Mouse (Mus musculus) stomach, postnatal 0 days (tissue): ENCODE measurements at regions not wholly inside any gene's neighbourhood (a gene's known extent, or its start where the extent isn't known, plus 50 kb on each side); places are given as distances from the start of the nearest gene placed in this dataset.

ENCODE experiments used
- CTCF ChIP-seq: IDR thresholded peaks from 2 replicates; pipeline ENCODE4 v1.5.1; 2016; ENCODE audit warnings: antibody characterized with exemption, low read depth, mild to moderate bottlenecking, moderate library complexity
- EP300 ChIP-seq: optimal IDR thresholded peaks from 2 replicates; pipeline ENCODE3; 2016; ENCODE audit warnings: antibody characterized with exemption

- TF ChIP-seq EP300 (no peak), CTCF (no peak)
Measured at GRCm38 (mm10) chr12:42138694-42139442, 652.6 kb upstream of the Lrrn3 start.
